Mouse (Mus musculus) cerebellum, postnatal 25 days (tissue): Measurements from ENCODE around the gene Prdx6.

Source experiments
- DNase-seq, 2 experiments: peaks; one replicate each; pipeline ENCODE4 v3.0.0; 2021; ENCODE audit warnings: mixed read lengths in 2 of 2

The Prdx6 gene

DNA sequence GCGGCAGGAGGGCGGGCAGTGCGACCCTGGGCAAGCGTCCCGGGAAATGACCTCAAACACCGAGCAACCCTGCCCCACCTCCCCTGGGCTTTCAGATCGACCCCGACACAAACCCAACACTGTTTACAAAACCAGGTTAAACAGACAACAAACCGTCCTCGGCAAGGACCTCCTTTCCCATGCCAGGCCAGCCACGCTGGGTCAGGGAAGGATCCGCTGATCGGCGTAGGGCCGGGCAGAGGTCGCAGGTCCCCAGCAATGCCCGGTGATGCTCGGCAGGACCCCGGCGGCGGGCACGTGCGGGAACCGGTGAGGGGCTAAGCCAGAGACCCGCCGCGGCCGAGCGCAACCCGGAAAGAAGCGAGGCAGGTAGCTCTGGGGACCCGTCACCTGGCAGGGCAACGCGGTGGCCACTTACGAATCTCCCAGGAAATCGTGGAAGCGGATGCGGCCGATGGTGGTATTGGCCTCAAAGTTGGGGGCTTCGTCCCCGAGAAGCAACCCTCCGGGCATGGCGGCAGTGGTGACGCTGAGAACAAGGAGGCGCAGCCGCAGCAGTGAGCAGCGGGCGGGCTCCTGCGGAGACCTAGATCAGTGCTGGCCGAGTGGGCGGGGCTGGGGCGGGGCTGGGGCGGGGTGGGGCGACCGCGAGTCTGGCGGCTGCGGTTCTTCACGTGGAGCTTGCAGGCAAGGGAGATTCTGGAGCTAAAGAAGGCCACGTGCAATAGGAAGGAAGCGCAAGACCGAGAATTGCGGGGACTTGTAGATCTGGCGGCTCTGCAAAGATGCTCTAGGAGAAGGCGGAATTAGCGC, at the start of gene Prdx6:
Gene Prdx6, minus strand, starts transcription at position 616 of the 813 bp plus-strand sequence.
- peak; percentile 83 to 90 for DNase-seq

DNA sequence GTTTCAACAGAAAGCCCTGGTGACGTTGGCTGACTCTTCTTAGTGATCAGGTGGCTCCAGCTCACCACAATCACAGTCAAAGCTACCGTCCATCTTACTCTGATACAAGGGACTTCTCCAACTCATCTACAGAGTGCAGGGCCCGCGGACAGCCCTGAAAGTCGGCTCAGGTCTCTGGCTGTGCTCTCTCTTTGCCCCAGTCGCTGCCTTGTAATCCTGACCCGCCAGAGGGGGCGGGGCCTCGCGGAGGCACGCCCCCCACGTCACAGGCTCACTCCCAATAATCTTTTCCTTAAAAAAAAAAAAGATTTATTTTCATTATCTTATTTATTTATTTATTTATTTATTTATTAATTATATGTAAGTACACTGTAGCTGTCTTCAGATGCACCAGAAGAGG, 37.2 kb upstream of the Prdx6 start:
- DNase-seq: no peak

DNA sequence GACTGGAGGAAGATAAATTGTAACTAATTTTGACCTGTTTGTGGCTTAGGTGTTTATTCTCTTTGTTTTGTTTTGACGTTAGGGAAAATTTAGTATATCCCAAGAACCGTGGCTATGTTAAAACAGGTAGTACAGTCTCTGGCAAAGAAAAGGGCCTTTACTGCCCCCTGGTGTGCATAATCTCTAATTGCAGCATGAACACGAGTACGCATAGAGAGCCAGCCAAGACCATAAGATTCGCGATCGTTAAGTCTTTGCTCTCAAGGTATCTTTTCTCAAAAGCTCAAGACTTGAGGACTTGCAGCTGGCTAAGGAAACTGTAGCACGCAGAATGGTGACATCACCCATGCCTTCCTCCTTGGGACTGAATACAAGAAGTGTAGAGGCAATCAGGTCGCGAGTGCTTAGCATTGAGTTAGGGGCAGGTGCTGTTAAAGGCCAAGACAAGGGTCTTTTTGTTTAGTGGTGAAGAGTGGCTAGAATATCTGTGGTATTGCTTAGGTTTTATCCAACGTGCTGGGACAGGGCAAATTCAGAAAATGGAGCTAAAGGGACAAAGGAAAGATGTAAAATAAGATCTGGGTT, 35.8 kb upstream of the Prdx6 start:
- DNase-seq: peak; percentile 59 to 74

DNA sequence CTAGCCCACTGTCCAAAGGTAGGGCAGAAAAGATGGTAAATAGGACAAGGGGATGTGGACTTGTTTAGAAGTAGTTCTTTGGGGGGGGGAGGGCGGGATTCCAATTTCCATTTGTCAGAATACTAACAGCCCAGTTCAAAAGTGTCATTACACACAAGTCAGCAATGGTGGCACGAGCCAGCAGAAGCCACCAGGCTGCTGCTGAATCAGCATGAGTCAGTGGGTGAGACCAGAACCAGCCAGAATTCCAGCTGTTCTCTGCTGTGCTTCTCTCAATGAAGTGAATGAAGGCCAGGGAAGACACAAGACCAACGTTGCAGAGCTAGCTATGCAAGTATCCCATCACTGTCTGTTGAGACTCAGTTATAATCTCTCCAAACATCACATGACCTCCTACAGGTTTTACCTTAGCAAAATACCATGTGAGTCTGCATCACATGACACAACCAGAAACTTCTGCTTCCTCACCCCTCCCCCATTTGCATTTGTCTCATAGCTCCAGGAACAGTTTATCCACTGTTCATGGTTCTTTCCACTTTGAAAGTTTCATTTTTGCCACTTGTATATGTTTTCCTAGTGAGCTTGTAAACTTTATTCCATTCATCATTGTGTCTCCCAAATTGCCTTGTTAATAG, 30.2 kb upstream of the Prdx6 start:
- DNase-seq: no peak

DNA sequence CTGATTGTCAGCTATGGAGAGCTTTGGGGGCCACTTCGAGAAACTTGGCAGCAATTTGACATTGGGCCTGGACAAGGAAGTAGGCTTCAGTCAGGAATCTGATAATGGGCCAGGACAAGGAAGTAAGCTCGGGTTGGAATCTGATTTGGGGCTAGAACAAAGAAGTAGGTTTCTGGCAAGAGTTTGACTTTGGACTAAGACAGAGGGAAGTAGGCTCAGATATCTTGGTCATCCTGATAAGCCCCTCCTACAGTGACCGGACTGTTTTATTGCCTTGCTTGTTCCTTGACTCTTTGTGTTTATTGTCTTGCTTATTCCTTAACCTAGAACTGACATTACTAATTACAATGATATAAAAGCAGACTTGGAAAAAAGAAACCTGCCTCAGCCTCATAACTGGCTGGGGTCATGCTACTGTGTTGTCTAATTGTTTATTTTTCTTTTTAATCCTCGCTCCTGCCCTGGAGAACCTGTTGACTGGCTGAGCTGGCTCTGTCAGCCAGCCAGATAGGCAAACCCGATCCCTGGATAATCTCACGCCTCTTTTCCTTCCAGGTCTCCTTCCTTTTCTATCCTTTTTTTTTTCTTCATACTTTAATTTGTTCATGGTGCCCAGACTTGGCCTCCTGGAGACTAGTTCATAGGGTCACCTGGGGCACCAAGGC, 28.4 kb upstream of the Prdx6 start:
- no peak for DNase-seq

DNA sequence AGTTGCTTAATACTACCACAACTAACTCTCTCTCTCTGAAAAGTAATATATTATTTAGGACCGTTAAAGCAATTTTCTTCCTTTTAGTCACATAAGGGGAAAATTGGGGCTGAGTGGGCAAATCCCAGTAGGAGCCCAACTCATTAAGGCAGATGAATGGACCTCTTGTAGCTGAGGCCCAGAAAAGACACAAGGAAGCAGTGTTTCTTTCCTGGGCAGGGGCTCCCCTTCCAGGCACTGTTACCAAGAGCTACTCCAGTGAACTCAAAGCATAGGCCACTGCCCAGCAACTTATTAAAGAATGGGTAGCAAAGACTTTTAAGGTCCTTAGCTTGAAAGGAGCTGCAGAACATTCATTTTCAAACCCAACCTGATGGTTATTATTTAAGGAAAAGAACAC, 22.5 kb upstream of the Prdx6 start:
- no peak for DNase-seq

DNA sequence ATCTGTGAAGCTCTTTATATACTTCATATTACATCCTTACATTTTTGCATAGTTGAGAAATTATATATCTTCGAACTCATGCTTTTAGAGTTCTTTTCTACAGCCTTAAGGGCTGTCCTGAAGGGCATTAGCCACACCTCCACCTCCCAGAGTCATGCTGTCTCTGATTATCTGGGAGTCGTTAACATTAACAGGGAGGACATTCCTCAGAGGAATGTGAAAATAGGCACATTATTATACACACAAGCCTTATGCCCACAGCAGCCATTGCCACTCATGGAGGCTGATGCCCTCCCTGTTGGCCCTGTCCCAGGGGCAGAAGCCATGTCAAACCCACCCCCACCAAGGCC, 20.4 kb upstream of the Prdx6 start:
- DNase-seq: no peak

DNA sequence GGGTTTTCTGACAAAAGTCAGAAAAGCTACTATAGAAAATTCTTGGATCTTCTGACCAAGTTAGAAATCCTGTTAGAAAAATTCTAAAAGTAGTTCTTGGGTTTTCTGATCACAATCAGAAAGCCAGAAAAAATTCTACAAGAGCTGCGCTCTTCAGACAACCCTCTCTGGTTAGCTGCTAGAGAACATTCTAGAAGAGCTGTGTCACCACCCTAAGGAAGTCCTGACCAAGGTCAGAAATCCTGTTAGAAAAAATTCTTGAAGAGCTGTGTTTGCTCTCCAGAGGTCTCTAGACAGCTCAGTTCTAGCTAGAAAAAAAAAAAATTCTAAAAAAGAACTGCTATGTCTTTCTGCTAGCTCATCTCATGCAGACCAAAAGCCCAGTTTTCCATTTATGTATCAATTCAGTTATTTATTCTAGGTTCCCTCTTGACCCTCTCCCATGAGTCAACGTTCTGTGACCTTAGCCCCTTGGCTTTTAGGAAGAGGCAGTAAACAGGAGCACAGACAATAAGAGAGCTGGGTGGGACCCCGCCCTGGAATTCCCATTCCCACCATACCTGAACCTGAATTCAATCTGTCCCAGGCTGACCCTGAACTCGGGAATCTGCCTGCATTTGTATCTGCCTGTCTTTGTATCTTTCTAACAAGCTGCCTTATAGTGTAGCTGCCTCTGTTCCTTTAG, 19.9 kb upstream of the Prdx6 start:
- DNase-seq: no peak

DNA sequence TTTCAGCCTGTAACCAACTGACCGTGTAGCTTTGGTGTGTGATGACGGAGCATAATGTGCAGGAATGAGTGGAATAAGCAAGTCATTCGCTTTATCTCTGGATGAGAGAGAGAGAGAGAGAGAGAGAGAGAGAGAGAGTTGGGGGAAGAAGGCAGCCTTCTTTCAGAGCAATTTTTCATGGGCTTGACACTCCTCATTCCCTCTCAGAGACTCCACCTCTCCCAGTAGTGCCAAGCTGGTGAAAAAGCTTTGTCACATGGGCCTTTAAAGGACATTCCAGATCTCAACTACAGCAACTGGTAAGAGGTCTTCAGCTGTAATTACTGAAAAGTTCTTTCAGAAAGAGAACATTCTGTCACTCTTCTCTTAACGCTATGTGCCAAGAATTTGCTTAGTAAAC, 18.3 kb upstream of the Prdx6 start:
- DNase-seq: no peak

DNA sequence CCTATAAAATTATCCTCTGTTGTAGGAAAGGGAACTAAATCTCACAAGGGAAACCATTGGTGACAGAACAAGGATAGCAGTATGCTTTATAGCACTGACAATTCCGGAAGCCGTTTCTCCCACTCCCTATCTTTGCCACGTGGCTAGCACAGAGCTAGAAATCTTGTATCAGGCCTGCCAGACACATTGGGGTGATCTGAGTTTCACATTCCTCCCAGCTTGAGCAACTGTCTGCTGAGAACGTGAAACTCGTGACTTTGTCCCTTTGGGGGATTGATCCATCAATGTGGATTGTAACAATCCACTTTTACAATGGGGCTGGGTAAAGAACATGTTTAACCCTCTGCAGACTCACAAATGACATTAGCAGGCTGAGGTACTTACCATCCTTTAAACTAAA, 17.9 kb upstream of the Prdx6 start:
- DNase-seq: no peak

DNA sequence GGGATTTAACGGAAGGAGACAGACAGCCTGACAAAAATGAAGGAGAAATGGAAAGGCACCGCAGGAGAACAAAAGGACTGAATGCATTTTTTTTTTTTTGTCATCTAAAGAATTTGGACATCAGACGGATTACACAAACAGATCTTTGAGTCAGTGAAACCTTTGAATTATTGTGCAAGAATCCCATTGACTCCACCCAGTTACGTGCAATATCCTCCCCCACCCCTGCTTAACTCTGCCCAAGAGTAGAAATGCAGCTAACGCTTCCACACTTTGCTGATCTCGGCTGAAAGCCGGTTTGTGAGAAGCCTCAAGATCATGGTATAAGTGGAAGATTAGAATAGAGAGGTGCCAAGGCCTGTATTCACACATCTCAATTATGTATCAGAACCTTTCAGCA, 17.1 kb upstream of the Prdx6 start:
- no peak for DNase-seq

DNA sequence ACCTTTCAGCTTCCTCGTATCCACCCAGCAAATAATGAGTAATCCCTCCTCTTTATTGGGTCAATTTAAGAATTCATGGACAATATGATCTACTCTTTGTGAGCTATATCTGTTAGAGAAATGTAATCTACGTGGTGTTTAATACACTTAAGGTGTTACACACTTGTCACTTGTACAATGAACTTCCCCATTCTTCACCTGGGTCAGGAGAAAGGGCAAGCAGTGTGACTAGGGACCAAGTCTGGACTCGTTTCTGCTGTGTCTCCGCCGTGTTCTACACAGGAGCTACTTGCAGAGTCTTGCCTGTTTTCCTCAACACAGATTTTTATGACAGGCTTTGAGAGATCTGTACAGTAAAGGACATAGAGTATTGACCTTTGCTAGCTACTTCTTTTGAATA, 13.9 kb upstream of the Prdx6 start:
- no peak for DNase-seq

DNA sequence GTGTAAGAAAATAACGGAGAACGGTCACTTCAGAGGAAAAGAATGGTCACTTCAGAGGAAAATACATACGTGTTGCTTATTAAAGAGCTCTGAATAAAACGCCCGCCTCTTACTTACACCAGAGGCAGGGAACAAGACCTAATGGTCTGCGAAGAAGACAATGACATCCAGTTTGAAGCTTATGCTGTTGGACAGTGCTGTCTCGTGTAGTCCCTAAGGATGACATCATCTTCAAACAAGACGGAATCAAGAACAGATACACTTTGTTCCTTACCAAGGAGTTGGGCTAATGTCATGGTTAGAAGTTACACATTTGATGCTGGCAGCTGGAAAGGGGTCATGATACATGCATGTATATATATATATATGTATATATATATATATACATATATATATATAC, 12.6 kb upstream of the Prdx6 start:
- no peak for DNase-seq

DNA sequence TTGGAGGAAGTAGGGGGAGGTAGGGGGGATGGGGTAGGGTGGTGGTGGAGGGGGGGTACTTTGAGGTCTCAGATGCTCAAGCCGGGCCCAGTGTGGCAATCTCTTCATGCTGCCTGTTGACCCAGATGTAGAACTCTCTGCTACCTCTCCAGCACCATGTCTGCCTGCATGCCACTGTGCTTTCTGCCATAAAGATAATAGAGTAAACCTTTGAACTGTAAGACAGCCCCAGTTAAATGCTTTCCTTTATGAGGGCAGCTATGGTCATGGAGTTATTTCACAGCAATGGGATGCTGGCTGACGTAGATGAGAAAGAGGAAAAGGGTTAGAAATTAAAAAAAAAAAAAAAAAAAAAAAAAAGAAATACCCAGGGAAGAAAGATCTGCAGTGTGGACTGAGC, 11.5 kb upstream of the Prdx6 start:
- no peak for DNase-seq

DNA sequence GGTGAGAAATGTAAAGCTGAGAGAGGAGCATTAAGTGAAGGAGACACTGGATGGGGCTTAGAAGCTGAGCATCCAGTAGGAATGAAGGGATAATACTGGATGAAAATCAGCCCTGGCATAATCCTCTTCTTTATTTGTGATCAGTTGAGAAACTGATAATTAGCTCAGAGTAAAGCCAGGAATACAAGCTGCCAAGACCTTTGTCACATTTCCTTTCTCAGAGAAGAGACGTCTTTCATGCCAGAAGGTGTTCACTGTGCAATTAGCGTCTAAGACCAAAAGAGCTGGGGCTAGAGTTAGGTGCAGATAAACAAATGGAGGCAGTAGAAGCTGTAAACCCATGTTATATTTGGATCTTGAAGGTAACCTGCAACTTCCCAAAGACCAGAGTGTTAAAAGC, 9.7 kb upstream of the Prdx6 start:
- no peak for DNase-seq

DNA sequence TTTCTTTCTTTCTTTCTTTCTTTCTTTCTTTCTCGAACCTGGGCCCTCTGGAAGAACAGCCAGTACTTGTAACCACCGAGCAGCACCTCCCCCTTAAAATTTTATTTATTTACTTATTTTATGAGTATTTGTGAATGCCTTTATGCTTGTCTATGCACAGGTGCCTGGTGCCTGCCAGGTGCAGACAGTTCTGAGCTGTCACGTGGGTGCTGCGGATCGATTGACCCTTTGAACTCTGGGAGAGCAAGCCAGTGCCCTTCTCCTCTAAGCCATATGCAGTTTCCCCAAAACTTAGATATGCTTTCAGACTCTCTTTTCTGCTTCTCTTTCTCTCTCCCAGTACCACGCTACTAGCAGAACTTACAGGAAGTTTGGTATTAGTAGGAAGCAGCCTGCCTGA, 8.1 kb upstream of the Prdx6 start:
- no peak for DNase-seq

DNA sequence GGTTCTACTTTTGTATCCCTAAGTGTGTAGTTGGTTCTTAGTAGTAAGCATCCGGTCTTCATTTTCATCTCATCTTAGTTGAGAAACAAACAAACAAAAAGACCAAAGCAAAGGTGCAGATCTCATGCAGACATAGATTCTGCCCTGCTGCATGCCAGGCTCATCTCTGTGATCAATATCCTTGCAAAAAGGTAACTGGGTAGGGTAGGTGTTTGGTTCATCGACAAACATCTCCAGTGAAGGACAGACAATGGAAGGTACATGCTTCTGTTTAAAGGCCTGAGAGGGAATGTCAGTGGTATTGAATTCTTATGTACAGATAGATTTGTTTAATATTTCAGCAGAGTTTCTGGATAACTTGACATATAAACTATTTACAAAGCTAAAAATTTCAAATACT, 7.3 kb upstream of the Prdx6 start:
- DNase-seq: no peak

DNA sequence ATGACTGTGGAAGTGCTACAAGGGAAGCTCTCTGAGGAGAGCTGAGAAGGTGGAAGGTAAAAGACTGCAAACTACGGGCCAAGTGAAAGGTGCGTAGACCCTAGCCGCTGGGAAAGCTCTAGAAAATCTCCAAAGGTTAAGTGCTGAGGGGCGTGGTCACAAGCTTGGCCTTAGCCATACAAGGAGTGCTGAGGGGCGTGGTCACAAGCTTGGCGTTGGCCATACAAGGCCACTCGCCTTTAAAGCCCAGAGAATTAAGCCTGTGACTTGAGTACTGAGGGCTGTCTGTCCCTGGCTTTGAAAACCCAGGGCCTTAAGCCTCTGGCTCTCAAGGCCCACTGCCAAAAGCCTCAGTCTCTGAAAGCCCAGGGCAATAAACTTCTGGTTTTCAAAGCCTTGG, 5.9 kb upstream of the Prdx6 start:
- no peak for DNase-seq

DNA sequence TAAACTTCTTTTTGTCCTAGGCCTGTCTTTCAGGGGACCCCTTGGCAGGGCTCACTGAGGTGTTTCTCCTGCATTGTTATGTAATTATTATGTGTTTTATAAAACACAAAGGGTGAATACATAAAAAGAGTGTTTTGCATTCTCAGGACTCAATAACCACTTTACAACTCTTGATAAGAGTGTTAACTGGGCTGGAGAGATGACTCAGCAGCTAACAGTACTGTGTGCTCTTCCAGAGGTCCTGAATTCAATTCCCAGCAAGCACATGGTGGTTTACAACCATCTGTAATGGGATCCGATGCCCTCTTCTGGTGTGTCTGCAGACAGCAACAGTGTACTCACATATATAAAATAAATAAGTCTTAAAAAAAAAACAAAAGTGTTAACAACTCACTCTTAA, 3.3 kb upstream of the Prdx6 start:
- no peak for DNase-seq

DNA sequence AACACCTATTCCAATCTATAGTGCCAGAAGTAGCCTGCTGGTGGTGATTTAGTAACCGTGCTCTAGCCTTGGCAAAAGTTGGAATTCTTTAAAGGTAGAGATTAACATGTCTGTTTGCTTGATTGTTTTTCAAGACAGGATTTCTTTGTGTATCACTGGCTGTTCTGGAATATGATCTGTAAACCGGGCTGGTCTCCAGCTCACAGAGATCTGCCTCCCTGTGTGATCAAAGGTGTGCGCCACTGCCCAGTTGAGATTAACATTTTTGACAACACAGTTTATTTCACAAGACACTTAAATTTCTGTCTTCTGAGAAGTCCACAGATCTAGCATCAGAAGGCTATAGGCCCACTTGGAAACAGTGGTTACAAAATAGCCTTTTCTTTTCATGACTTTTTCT, 1.9 kb upstream of the Prdx6 start:
- DNase-seq: no peak

DNA sequence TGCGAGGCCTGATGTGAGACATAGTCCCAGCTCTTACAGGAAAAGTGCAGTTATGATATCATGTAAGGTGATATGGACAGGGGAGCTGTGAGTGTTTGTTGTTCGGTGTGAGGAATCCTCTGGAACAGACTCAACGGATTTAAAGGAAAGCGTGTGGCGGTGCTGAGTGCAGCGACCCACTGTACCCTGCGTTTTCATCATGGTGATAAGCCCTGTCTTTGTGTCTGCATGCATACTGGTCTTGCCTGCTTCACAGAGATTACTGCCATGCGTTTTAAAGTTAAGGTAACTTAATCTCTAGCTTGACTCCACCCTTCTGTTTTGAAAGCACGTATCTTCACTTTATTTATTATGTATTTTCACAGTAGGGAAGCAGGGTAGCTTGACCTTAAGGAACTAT, 1.3 kb upstream of the Prdx6 start:
- no peak for DNase-seq

DNA sequence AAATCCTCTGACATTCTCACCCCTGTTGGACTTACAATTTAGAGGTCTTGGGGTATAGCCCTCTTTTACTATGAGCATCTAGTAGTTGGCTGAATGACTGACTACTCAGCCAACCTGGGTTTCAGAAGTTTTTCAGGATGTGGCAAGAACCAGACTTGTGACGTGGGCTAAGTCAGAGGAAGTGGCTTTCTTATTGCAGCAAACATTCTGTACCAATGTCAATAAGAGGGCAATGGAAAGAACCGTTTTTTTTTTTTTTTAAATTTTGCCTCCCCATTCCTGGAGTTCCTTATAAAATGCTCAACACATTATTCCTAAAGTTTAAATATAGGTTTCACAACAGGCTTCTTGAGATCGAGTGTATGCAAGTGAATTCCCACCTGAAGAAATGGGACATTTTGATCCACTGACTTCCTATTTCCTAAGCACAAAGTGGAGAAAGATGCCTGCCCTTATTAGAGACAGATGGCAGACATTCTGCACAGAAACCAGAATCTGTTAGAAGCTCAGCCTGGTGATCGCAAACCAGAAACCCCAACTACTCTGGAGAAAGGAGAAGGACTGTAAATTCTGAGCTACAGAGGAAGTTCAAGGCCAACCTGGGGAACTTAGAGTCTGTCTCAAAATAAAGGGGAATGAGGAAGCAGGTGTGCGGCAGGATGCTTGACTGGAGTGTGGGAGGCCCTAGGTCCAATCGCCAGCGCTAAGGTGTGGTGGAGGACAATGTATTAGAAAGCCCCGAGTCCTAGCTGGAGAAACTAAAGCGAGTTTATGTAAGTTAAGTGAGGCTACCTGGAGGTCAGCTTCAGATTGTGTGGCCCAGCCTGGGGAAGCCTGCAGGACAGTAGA, 622 bp upstream of the Prdx6 start:
- no peak for DNase-seq
